Mouse (Mus musculus): ENCODE measurements at regions not wholly inside any gene's neighbourhood (a gene's known extent, or its start where the extent isn't known, plus 50 kb on each side); places are given as distances from the start of the nearest gene placed in this dataset.

- no peak for TF ChIP-seq POLR2A (IDR thresholded peaks at IDR 0.05; ENCODE audit: control insufficient read depth, low read depth, low read length)
- TF ChIP-seq CTCF (IDR thresholded peaks at IDR 0.05; ENCODE audit: control insufficient read depth, insufficient read depth, insufficient replicate concordance, low read depth, low read length) = no peak
These were observed 90.7 kb upstream of the Ajap1 start for GRCm38 (mm10) chr4:153573180-153573769.
